Comparison of ENCODE assay signal across 7 mouse cellular contexts in the genomic region with DNA sequence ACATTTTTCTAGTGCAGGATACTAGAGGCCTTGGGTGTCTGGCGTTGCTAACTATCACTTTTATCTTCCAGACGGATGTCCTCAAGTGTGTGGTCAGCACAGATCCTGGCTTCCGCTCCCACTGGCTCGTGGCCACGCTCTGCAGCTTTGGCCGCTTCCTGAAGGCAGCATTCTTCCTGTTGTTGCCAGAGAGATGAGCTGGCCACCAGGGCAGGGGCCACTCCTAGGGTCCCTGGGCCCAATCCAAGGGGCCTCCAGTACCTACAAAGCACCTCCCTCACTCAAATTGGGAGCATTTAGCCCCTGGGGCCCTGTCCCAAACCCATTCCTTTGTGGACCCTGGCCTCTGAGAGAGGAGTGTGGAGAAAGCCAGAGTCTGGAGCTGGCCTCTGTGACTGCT. TPM values are rescaled to one million over a fixed set of nuclear protein-coding genes. Genes with fewer than 3 reads are reported as not detected.
DNase-seq lines count a peak whose midpoint lies in the region; ATAC-seq lines count a peak whose summit lies in the region.

No protein-coding gene starts in this region.

- DNase-seq in adrenal gland, postnatal 10 days = peak; percentile 76
- peak; percentile 31 to 50 for DNase-seq in cerebellum, postnatal 36 days
- peak; percentile 74 for DNase-seq in heart, postnatal 4 days
- DNase-seq in lung, postnatal 36 days = peak; percentile 77
- DNase-seq in spleen, adult 18-20 months = no peak
- DNase-seq in thymus, postnatal 25 days = no peak

- H3K27me3 ChIP-seq in neural tube, embryonic 15.5 days (replicated peaks) = no peaks in the 10 kb centered on the region

- no peak overlapping the region for H3K4me2 ChIP-seq in neural tube, embryonic 15.5 days

- H3K9ac ChIP-seq in neural tube, embryonic 15.5 days (replicated peaks) = no peak overlapping the region

- ATAC-seq in neural tube, embryonic 15.5 days (ENCODE audit: low FRiP score) = no peak

- peaks cover 16% of the 10 kb centered on the region for H3K36me3 ChIP-seq in neural tube, embryonic 15.5 days

- WGBS in neural tube, embryonic 15.5 days = 81% methylated on average over 6 of the region's 6 CpGs

- no peaks in the 10 kb centered on the region for H3K4me1 ChIP-seq in neural tube, embryonic 15.5 days

- no peak overlapping the region for H3K27ac ChIP-seq in neural tube, embryonic 15.5 days (replicated peaks)

- H3K4me3 ChIP-seq in neural tube, embryonic 15.5 days (replicated peaks) = no peak overlapping the region

- H3K9me3 ChIP-seq in neural tube, embryonic 15.5 days (replicated peaks) = no peaks in the 10 kb centered on the region

RNA-seq across cellular contexts. Expression of gene Bok, which starts 9.5 kb away (rescaled TPM):
- 10 to 100 TPM; 17.4 to 21.0 TPM for total RNA-seq in adrenal gland, postnatal 10 days (2021)
- 10 to 100 TPM; 16.6 to 16.9 TPM for total RNA-seq in heart, postnatal 4 days (2021)
- polyA plus RNA-seq in neural tube, embryonic 15.5 days (2015; fragmentation: Nextera tagmentation; extraction: Ambion mirVana) = 86.3 and 86.6 TPM in 2 replicates

RNA-seq across cellular contexts. Expression of gene Stk25, which starts 36.5 kb away (rescaled TPM):
- 100 to 1,000 TPM; 112 to 134 TPM for total RNA-seq in adrenal gland, postnatal 10 days (2021)
- total RNA-seq in heart, postnatal 4 days (2021) = 100 to 1,000 TPM; 120 to 133 TPM
- polyA plus RNA-seq in neural tube, embryonic 15.5 days (2015; fragmentation: Nextera tagmentation; extraction: Ambion mirVana) = 300 and 346 TPM in 2 replicates

RNA-seq across cellular contexts. Expression of gene Atg4b, which starts 56.3 kb away (rescaled TPM):
- total RNA-seq in adrenal gland, postnatal 10 days (2021) = 10 to 100 TPM; 62.2 to 75.5 TPM
- 10 to 100 TPM; 48.0 to 51.4 TPM for total RNA-seq in heart, postnatal 4 days (2021)
- polyA plus RNA-seq in neural tube, embryonic 15.5 days (2015; fragmentation: Nextera tagmentation; extraction: Ambion mirVana) = 80.1 and 83.0 TPM in 2 replicates

RNA-seq across cellular contexts. Expression of gene Thap4, which starts 59.7 kb away (rescaled TPM):
- 10 to 100 TPM; 46.0 to 51.7 TPM for total RNA-seq in adrenal gland, postnatal 10 days (2021)
- 10 to 100 TPM; 68.7 to 72.6 TPM for total RNA-seq in heart, postnatal 4 days (2021)
- 45.4 and 53.2 TPM in 2 replicates for polyA plus RNA-seq in neural tube, embryonic 15.5 days (2015; fragmentation: Nextera tagmentation; extraction: Ambion mirVana)

Comparison
In these comparisons a context has a peak if more than half of its experiments do, and no peak if none do; other contexts are left out.
1. DNase-seq: peak in adrenal gland, postnatal 10 days (single experiment), cerebellum, postnatal 36 days (2 of 2), heart, postnatal 4 days (single experiment) and lung, postnatal 36 days (single experiment); none in spleen, adult 18-20 months (0 of 2) and thymus, postnatal 25 days (single experiment).